Mouse (Mus musculus) monocyte, adult 5-6 weeks (primary cell): ENCODE data around the gene Phb. TPM values are rescaled to one million over a fixed set of nuclear protein-coding genes. Genes with fewer than 3 reads are reported as not detected.

Experiments used
- ATAC-seq: fragments of 153-309, 156-312 bp; replicated peaks from 2 replicates; pipeline ENCODE4 v1.8.0; 2017; ENCODE audit warnings: mild to moderate bottlenecking; ENCODE audit not compliant: low TSS enrichment, insufficient number of reproducible peaks, severe bottlenecking, poor library complexity, low FRiP score
- total RNA-seq: library from RNA; stranded (forward); fragments of 200-1000, 200-491, 200-594 nt; gene quantifications from 3 replicates; pipeline ENCODE4 v1.2.3, GENCODE M21; 2017

Gene Phb
- total RNA-seq, 1 experiment from 2014 or later: 44.4 TPM

DNA sequence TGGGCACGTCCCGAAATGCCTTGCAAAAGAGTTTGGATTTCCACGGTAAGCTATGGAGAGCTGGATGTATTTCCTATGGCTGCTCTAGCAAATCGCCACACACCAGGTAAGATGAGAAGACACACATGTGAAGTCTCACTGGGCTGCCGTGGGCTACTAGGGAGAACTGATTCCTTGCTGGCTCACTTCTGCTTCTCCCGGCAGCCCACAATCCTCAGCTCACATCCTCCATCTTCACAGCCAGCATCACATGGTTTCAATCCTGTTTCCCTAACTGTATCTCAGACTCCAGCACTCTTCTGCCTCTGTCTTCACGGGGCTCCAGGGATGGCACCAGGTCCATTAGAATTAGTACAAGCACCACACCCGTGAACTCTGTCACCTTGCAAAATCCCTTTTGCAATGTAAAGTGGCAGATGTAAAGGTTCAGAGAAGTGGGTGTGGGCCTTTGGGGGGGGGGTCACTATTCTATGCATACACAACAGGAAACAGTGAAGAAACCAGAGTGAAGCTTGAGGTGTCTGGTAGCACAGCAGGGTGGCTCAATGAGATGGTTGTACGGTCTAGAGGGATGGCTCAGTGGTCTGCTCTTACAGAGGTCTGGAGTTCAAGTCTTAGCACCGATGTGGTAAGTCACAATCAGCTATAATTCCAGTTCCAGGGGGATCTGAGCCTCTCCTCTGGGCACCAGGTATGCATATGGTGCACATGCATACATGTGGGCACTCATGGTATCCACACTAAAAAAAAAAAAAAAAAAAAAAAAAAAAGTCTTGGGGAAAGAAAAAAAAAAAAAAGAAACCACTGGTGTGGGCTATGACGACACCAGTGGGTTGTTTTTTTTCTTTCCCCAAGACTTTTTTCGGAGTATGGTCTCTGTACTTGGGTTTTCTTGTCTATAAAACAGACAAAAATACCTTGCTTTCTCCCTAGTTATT lies 37.5 kb downstream of the Phb start:
- peak; percentile 53; the same call in 1 of the 2 replicates for ATAC-seq

DNA sequence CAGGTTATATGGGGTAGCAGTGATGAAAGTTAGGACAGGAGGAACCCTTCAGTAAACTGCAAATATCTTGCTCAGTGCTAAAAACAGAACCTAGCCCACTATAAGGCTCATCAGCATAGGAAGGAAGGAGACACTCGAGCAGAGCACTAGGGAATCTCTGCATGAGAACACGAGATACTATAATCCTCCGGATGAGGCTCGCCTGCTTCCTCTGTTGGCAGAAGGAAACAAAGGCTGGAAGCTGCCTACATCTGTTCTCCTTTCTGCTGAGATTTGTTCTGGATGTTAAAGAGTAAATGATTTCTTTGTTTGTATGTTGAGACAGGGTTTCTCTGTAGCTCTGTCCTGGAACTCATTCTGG lies 38.2 kb downstream of the Phb start:
- no peak for ATAC-seq

DNA sequence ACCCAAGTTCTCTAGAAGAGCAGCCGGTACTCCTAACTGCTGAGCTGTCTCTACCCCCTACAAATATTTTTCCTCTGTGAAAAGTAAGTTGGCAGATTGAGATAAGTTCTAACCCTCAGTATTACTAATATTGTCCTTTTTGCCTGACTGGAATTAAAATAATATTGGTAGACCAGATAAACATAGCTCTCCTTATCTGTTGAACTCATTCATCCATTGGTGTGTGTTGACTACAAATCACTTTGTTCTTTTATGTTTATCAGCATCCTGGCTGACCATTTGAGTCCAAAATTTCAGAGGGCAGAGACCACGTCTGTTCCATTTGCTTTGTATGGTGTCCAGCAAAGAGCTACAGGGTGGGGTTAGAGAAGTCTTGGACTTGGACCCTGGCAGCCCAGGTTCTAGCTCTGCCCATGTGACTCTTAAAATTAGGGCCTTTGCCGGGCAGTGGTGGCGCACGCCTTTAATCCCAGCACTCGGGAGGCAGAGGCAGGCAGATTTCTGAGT lies 42.8 kb downstream of the Phb start:
- ATAC-seq: no peak

DNA sequence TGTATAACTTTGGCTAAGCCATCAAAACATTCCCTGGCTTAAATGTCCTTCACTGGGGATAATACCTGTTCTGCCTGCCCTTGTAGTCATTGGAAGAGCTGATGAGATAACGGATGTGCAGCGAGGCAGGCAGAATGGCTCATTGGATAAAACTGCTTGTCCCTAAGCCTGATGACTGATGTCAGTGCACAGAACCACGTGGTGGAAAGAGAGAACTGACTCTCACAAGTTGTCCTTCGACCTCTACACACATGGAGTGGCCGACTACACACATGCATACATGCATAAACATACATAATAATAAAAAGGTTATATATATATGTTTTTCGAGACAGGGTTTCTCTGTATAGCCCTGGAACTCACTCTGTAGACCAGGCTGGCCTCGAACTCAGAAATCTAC lies 43.7 kb downstream of the Phb start:
- ATAC-seq: no peak

DNA sequence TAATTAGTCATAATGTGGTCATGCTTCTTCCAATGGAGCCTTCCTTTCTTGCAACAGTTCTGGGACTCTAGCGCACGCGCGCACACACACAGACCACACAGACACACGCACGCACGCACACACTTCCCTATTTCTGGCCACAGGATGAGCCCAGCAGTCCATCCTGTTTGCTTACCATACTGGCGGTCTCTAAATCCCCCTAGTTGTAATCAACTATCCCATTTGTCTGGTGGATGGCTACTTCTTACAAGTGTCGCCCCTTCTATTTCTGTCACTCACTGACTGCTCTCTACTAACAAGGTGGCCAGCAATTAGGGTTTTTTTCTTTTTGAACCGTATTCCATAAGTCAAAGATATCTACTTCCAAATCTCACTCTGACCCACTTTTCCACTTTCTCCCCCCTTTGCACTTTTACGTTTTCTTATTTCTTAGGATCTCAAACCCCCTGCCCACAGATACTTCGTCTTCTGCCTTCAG lies 45.4 kb downstream of the Phb start:
- peak; percentile 75 for ATAC-seq

DNA sequence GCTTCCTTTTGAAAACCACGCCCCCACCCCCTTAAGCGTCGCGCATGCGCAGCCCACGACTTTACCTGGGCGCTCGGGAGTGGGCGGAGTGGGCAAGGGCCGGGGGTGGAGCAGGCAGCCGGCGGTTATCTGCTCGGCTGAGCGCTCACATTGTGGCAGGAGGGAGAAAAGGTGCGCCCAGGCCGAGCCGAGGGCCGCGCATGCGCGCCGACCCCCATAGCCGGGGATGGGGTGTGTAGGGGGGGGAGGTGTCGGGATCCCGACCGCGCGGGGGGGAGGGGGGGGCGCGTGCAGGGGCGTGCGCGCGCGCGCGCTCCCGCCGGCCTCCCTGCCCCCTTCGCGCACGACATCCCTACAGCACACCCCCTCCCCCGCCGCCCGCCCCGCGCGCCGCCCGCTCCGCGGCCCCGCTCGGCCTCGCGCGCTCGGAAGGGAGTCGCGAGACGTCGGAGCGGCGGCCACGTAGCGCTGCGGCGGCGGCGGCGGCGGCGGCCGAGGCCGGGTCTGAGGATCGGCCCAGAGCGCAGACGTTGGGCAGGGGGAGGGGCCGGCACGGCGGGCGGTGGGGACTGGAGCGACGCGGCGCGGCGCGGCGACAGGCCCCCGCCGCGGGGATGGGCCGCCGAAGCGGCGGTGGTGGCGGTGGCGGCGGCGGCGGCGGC lies 45.9 kb downstream of the Phb start, which contains the start of gene Zfp652:
Zfp652 (plus strand) TSS at position 111 of the 662 bp plus-strand sequence.
- peak; percentile 73 for ATAC-seq

DNA sequence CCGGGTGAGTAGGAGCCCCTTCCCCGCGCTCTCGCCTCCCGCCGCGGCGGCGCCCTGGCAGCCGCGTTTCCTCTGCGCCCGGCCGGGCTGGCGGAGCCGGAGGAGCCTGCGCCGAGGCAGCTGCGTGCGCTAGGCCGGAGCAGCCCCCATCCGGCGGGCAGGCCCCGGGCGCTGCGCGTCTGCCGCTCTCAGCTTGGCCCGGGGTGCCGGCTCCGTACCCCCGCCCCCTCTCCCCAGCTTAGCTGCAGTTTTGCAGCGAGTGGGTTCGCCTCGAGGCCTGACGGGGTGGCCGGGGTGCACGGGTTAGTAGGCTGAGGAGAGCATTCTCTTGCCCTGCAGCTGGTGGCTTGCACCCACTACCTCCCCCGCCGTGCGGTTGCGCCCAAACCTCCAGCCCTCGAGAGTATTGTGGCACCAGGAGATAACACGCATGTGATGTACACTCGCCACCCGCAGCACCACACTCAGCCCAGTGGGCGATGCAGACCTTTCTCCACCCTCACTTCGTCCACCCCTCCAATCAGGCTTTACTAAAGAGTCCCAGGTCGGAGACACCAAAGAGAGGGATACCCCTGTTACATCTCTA lies 46.6 kb downstream of the Phb start:
- 0 out of 2 replicates have a peak, but pooled peaks have one; percentile 25 for ATAC-seq

DNA sequence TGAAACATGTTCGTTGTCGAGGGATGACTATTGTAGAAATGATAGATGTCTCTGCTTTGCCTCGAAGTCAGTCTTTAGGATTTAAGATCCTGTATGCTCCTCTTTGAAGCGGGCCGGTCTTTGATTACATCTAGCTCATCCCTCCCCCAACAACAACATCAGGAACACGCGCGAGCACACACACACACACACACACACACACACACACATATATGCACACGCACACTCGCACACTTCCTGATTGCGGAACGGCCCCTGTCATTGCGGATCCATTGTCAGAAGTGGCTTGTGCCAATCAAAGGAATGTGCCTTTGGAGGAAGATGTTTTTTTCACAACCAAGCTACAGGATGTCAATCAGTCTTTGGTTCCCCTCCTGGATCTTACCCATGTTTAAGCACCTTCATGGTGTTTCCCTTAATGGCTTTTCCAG lies 47.1 kb downstream of the Phb start:
- ATAC-seq: peak; percentile 63

DNA sequence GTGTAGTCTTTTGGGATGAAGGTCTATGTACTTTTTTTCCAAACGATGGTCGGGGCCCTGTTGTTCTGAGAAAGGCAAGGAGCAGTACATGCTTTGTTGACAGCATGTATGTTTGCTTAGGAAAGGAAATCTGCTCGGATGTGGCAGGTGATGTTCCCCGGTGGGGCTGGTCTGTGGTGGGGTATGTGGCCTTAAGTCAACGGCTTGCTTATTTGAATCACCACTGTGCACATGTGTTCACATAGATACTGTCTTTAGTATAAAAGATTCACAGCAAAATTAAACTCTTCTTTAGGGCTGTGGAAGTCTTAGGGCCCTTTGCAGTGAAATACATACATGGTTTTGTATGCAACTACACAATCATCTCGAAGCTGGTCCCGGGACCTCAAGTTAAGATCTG lies 47.7 kb downstream of the Phb start:
- ATAC-seq: no peak

DNA sequence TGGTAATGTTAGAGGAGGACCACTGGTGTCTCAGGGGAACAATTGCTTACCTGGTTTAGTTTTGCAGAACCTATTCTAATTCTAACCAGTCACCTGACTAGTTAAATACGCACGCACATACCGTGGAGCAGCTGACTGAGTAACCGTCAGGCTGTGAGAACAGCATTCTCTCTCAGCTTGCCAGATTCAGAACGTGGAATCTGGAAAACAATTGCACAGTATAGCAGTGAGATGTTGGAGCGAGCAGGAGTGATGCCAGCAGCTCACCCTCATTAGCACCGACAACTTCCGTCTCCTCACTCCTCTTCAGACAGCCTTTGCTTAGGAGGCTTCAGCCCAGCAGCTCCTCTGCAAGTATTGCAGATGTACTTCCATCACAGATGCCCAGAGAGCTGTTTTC lies 49.4 kb downstream of the Phb start:
- ATAC-seq: no peak

DNA sequence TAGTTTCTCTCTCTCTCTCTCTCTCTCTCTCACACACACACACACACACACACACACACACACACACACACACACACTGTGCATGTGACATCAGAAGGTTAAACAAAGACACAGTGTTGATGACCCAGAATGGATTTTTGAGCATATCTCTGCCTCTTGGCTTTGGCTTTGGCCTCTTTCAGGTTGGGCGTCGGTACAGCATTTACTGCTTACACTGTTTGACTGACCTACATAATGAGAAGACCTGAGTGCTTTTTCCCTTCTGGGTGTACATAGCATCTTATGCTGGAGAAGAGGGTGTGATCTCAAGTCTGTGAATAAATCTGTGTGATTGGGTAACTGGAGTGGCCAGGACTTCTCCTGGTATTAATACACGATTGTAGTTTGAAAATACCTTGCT lies 52.6 kb downstream of the Phb start:
- ATAC-seq: no peak

DNA sequence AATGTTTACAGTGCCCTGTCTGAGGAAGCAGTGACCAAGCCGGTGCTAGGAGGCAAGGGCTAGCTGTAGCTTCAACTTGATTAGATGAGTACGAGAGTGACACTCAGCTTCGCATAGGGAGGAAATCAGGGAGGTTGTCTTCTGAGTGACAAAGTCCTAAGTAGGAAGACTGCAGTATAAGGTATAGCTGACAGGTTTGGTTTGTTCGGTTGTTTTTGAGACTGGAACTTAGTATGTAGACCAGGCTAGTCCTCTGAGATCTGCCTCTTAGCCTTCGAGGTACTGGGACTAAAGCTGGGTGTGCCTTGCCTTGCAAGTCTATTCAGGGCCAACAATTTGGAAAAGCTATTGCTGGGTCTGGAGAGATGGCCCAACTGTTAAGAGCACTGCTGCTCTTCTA lies 56.5 kb downstream of the Phb start, which contains the start of gene B130006D01Rik:
B130006D01Rik (plus strand) TSS at position 301 of the 400 bp plus-strand sequence.
- no peak for ATAC-seq

DNA sequence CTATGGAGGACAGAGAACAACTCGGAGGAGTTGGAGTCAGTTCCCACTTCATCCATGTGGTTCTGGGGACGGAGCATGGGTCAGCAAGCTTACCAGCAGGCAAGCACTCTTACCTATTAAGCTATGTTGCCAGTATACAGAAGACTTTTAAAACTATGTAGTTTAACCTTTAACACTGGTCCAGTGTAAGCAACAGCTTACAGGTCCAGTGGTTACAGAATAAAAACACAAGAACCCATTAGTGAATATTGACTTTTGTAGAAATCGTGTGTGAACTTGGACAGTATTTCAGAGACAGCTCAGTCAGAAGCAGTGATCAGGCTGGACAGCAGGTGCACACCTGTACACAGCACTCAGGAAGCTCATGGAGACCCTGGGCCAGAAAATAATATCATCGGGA lies 57.7 kb downstream of the Phb start:
- ATAC-seq: no peak

DNA sequence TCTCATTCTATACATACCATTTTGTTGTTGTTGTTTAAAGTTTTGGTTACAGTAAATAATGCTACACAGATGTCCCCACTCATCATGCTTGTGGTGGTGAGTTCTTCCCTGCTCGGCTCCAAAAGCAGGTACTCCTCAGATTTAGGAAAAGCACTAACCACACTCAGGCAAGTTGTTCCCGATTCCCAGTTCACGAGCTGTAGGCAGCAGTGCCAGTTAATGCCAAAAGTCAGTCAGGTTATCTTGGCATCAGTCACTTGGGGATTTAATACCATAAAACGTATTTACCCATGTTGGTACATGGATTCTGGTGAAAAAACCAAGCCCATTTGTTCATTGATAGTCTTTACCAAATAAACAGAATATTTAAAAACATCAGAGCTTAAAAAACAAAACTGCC lies 59.4 kb downstream of the Phb start:
- no peak for ATAC-seq

DNA sequence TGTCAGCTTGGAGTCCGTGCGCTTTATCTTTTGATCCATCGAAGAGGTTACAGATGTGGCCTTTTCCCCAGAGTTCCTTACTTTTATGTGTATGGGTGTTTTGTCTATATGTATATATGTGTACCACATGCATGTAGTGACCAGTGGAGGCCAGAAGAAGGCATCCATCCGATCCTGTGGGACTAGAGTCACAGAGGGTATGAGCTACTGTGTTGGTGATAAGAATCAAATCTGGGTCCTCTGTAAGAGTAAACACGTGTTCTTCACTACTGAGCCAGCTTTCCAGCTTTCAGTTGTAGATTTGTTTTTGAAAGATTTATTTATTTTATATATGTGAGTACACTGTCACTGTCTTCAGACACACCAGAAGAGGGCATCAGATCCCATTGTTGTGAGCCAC lies 61.2 kb downstream of the Phb start:
- no peak for ATAC-seq

DNA sequence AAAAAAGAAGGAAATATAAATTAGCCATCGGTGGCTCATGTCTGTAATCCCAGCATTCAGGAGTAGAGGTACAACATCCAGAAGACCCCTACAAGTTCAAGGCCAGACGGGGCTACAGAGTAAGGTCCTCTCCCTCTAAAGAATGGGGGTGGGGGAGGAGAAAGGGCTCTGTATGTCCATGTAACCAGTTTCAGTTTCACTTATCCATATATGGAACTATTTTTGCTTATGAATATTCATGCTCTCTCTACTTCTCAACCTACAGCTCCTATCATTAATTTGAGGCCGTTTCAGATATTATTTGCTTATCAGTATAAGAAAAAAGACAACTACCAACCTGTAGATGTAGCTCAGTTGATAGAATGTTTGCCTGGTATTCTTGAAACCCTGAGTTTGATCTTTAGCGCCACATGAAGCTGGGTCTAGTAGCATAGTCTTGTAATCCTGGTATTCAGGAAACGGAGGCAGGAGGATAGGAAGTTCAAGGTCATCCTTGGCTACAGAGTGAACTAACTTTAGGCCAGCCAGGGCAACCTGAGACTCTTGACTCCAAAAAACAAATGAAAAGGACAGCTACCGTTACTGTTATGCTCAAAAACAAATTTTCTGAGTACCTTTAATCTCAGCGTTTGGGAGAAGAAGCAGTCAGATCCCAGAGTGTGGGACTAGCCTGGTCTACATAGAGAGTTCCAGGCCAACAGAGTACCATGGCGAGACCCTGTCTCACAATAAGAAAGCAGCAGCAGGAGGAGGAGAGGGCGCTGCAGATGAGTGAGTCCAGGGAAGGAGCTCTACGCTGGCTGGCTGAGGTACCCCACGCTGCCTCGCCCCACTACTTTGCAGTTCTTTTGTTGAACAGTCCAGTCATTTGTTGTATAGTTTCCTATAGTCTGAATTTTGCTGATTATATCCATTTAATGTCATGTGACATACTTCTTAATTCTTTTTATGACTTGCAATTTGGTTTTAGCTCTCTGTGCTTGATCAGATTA lies 62.5 kb downstream of the Phb start:
- ATAC-seq: 0 out of 2 replicates have a peak, but pooled peaks have one; percentile 50
